Mouse (Mus musculus) cerebellum, adult 2 months (tissue): ENCODE data around the gene Cemip.

Experiments used
- CTCF ChIP-seq: fragments of 200-500 bp; IDR thresholded peaks from 2 replicates; pipeline ENCODE4 v1.5.1; 2011; ENCODE audit warnings: low read depth, mild to moderate bottlenecking, control low read depth, low read length, moderate library complexity, borderline replicate concordance; ENCODE audit not compliant: insufficient read depth
- POLR2A ChIP-seq: fragments of 200-500 bp; IDR thresholded peaks from 2 replicates; pipeline ENCODE4 v1.6.1; 2011; ENCODE audit warnings: low read length, control low read depth, borderline replicate concordance; ENCODE audit not compliant: insufficient read depth

- no peak for TF ChIP-seq CTCF
- no peak for TF ChIP-seq POLR2A
Measured at GRCm38 (mm10) chr7:84117543-84118122, 31.3 kb upstream of the Cemip start.
